Mouse (Mus musculus) hindbrain, embryonic 16.5 days (tissue): ENCODE measurements around the gene Gclc. TPM values are rescaled to one million over a fixed set of nuclear protein-coding genes. Genes with fewer than 3 reads are reported as not detected.

Source experiments
- ATAC-seq: fragments of 200-750 bp; cut with Nextera tagmentation; 2 replicates; pipeline ENCODE4 v1.8.0; 2017; ENCODE audit warnings: moderate TSS enrichment, moderate library complexity
- H3K27ac ChIP-seq: fragments of 300-500 bp; sonication (generic); 2 replicates; pipeline ENCODE4 v1.5.1; 2014; ENCODE audit warnings: low read depth, mild to moderate bottlenecking, control low read depth, low read length, moderate library complexity
- H3K27me3 ChIP-seq: fragments of 300-500 bp; sonication (generic); replicated peaks from 2 replicates; pipeline ENCODE4 v1.6.1; 2014; ENCODE audit warnings: low read length; ENCODE audit not compliant: control insufficient read depth, insufficient read depth
- H3K36me3 ChIP-seq: fragments of 300-500 bp; sonication (generic); 2 replicates; pipeline ENCODE4 v1.6.1; 2014; ENCODE audit warnings: mild to moderate bottlenecking, low read length, moderate library complexity, mixed read lengths; ENCODE audit not compliant: control insufficient read depth, insufficient read depth
- H3K4me1 ChIP-seq: fragments of 300-500 bp; sonication (generic); 2 replicates; pipeline ENCODE4 v1.6.1; 2014; ENCODE audit warnings: low read depth, low read length; ENCODE audit not compliant: control insufficient read depth, insufficient read depth
- H3K4me2 ChIP-seq: fragments of 300-500 bp; sonication (generic); 2 replicates; pipeline ENCODE4 v1.6.1; 2014; ENCODE audit warnings: mild to moderate bottlenecking, low read length, control low read depth, moderate library complexity
- H3K4me3 ChIP-seq: fragments of 300-500 bp; sonication (generic); 2 replicates; pipeline ENCODE4 v1.5.1; 2014; ENCODE audit warnings: mild to moderate bottlenecking, low read length, control low read depth, moderate library complexity
- H3K9ac ChIP-seq: fragments of 300-500 bp; sonication (generic); 2 replicates; pipeline ENCODE4 v1.6.1; 2014; ENCODE audit warnings: low read depth, mild to moderate bottlenecking, control low read depth, low read length, moderate library complexity
- H3K9me3 ChIP-seq: fragments of 300-500 bp; sonication (generic); 2 replicates; pipeline ENCODE4 v1.6.1; 2014; ENCODE audit warnings: mild to moderate bottlenecking, low read length, moderate library complexity; ENCODE audit not compliant: control insufficient read depth
- WGBS: fragments of 180-500 bp; shearing (Covaris S2); extraction: QIAGEN DNeasy Blood & Tissue Kit; methylation state at CpG from one replicate; pipeline ENCODE4 v1.1.7; 2014; 5-methylcytosine and 5-hydroxymethylcytosine counted together
- polyA plus RNA-seq: library from polyadenylated mRNA; unstranded; fragments of >200 nt; fragmentation: Nextera tagmentation; extraction: Ambion mirVana; gene quantifications from 2 replicates; pipeline ENCODE4 v1.2.1, GENCODE M21; 2015

The Gclc gene
- 14.1 and 15.4 TPM in 2 replicates for polyA plus RNA-seq

- Histone ChIP-seq H3K27ac (peak within 1 kb of the TSS; percentile 86), H3K27me3 (no peaks in the 10 kb centered on the region), H3K4me1 (peaks cover 17% of the 10 kb centered on the region), H3K36me3 (no peaks in the 10 kb centered on the region), H3K4me3 (peak within 1 kb of the TSS; percentile 93), H3K9me3 (no peaks in the 10 kb centered on the region), H3K4me2 (peak within 1 kb of the TSS; percentile 73), H3K9ac (peak within 1 kb of the TSS; percentile 89)
- ATAC-seq, result peak; percentile 89
- 10% methylated on average over 44 of the region's 54 CpGs for WGBS
Measured at GRCm38 (mm10) chr9:77753853-77754727, at the start of gene Gclc. Gclc (plus strand) TSS chr9:77754535.

- Histone ChIP-seq H3K27me3 (no peaks in the 10 kb centered on the region), H3K36me3 (no peaks in the 10 kb centered on the region), H3K4me2 (no peak overlapping the region), H3K9ac (no peak overlapping the region), H3K9me3 (no peaks in the 10 kb centered on the region), H3K4me1 (no peaks in the 10 kb centered on the region), H3K27ac (no peak overlapping the region), H3K4me3 (no peak overlapping the region)
- no peak for ATAC-seq
- WGBS, result 84% methylated on average over 6 of the region's 6 CpGs
Measured at GRCm38 (mm10) chr9:77706515-77706914, 47.8 kb upstream of the Gclc start.

- no peaks in the 10 kb centered on the region for H3K36me3 ChIP-seq
- no peak overlapping the region for H3K4me3 ChIP-seq
- ATAC-seq, result no peak
- H3K27me3 ChIP-seq, result no peaks in the 10 kb centered on the region
- no peak overlapping the region for H3K27ac ChIP-seq
- no peak overlapping the region for H3K9ac ChIP-seq
- H3K4me2 ChIP-seq, result no peak overlapping the region
- H3K4me1 ChIP-seq, result no peaks in the 10 kb centered on the region
- 86% methylated on average over 9 of the region's 9 CpGs for WGBS
- H3K9me3 ChIP-seq, result no peaks in the 10 kb centered on the region
Measured at GRCm38 (mm10) chr9:77707433-77708139, 46.7 kb upstream of the Gclc start.

- no peak overlapping the region for H3K9ac ChIP-seq
- H3K9me3 ChIP-seq, result no peaks in the 10 kb centered on the region
- WGBS, result 69% methylated on average over 5 of the region's 5 CpGs
- H3K4me3 ChIP-seq, result no peak overlapping the region
- no peak overlapping the region for H3K27ac ChIP-seq
- H3K27me3 ChIP-seq, result no peaks in the 10 kb centered on the region
- no peaks in the 10 kb centered on the region for H3K4me1 ChIP-seq
- H3K36me3 ChIP-seq, result no peaks in the 10 kb centered on the region
- no peak overlapping the region for H3K4me2 ChIP-seq
- ATAC-seq, result no peak
Measured at GRCm38 (mm10) chr9:77708950-77709349, 45.4 kb upstream of the Gclc start.

- Histone ChIP-seq H3K4me1 (no peaks in the 10 kb centered on the region), H3K9me3 (no peaks in the 10 kb centered on the region), H3K4me2 (no peak overlapping the region), H3K27ac (no peak overlapping the region), H3K36me3 (no peaks in the 10 kb centered on the region), H3K4me3 (no peak overlapping the region), H3K27me3 (no peaks in the 10 kb centered on the region), H3K9ac (no peak overlapping the region)
- 84% methylated on average over 5 of the region's 5 CpGs for WGBS
- no peak for ATAC-seq
Measured at GRCm38 (mm10) chr9:77711021-77711569, 43.2 kb upstream of the Gclc start.

GRCm38 (mm10) chr9:77712816-77713215 is 41.5 kb upstream of the Gclc start:
- no peaks in the 10 kb centered on the region for H3K27me3 ChIP-seq
- no peak overlapping the region for H3K4me3 ChIP-seq
- no peak overlapping the region for H3K27ac ChIP-seq
- 74% methylated on average over 3 of the region's 3 CpGs for WGBS
- no peak overlapping the region for H3K4me2 ChIP-seq
- H3K4me1 ChIP-seq, result no peaks in the 10 kb centered on the region
- ATAC-seq, result no peak
- no peaks in the 10 kb centered on the region for H3K9me3 ChIP-seq
- H3K36me3 ChIP-seq, result no peaks in the 10 kb centered on the region
- H3K9ac ChIP-seq, result no peak overlapping the region

GRCm38 (mm10) chr9:77713301-77713700 is 41.0 kb upstream of the Gclc start:
- Histone ChIP-seq H3K27me3 (no peaks in the 10 kb centered on the region), H3K27ac (no peak overlapping the region), H3K9me3 (no peaks in the 10 kb centered on the region), H3K9ac (no peak overlapping the region), H3K4me1 (no peaks in the 10 kb centered on the region), H3K36me3 (no peaks in the 10 kb centered on the region), H3K4me3 (no peak overlapping the region), H3K4me2 (no peak overlapping the region)
- 89% methylated on average over 5 of the region's 5 CpGs for WGBS
- no peak for ATAC-seq

GRCm38 (mm10) chr9:77715262-77715661 is 39.1 kb upstream of the Gclc start:
- no peak overlapping the region for H3K27ac ChIP-seq
- WGBS, result 96% methylated on average over 2 of the region's 2 CpGs
- ATAC-seq, result no peak

GRCm38 (mm10) chr9:77716009-77716408 is 38.3 kb upstream of the Gclc start:
- no peak overlapping the region for H3K4me3 ChIP-seq
- no peak for ATAC-seq
- H3K27ac ChIP-seq, result no peak overlapping the region
- H3K36me3 ChIP-seq, result no peaks in the 10 kb centered on the region
- H3K27me3 ChIP-seq, result no peaks in the 10 kb centered on the region
- H3K4me2 ChIP-seq, result no peak overlapping the region
- H3K9ac ChIP-seq, result no peak overlapping the region
- WGBS, result 95% methylated on average over 1 of the region's 1 CpGs
- H3K4me1 ChIP-seq, result no peaks in the 10 kb centered on the region
- H3K9me3 ChIP-seq, result no peaks in the 10 kb centered on the region

More at GRCm38 (mm10) chr9:77715262-77715661, 39.1 kb upstream of the Gclc start:
- Histone ChIP-seq H3K27me3 (no peaks in the 10 kb centered on the region), H3K4me1 (no peaks in the 10 kb centered on the region), H3K4me2 (no peak overlapping the region), H3K36me3 (no peaks in the 10 kb centered on the region), H3K9me3 (no peaks in the 10 kb centered on the region), H3K9ac (no peak overlapping the region), H3K4me3 (no peak overlapping the region)
